Mouse (Mus musculus): ENCODE results near the gene Olfr1018.
A peak's percentile ranks its signal among the peaks of the same experiment; 100 is the strongest.

The Olfr1018 gene

GRCm38 (mm10) chr2:85818179-85818578, at the start of gene Olfr1018:
TSS of gene Olfr1018 (plus strand) at chr2:85818479.
- DNase-seq (ENCODE audit: low spot score), result no peak

GRCm38 (mm10) chr2:85772413-85772812, 45.9 kb upstream of the Olfr1018 start, which contains the start of gene Olfr1014:
TSS of gene Olfr1014 (plus strand) at chr2:85772713.
- DNase-seq (ENCODE audit: low spot score), result no peak

GRCm38 (mm10) chr2:85781717-85782116, 36.6 kb upstream of the Olfr1018 start, which contains the start of gene Olfr1015:
TSS of gene Olfr1015 (plus strand) at chr2:85782017.
- DNase-seq (ENCODE audit: low spot score), result no peak

GRCm38 (mm10) chr2:85792331-85792730, 25.9 kb upstream of the Olfr1018 start:
- DNase-seq (ENCODE audit: low spot score), result peak; percentile 62

- no peak for DNase-seq (ENCODE audit: low spot score)
Measured at GRCm38 (mm10) chr2:85802444-85802843, 15.8 kb upstream of the Olfr1018 start, which contains the start of gene Olfr1016. TSS of gene Olfr1016 (minus strand) at chr2:85802544.

- DNase-seq (ENCODE audit: low spot score), result no peak
Measured at GRCm38 (mm10) chr2:85804501-85804900, 13.8 kb upstream of the Olfr1018 start.

GRCm38 (mm10) chr2:85845383-85845782, 27.1 kb downstream of the Olfr1018 start, which contains the start of gene Olfr1019:
TSS of gene Olfr1019 (minus strand) at chr2:85845483.
- no peak for DNase-seq (ENCODE audit: low spot score)

- no peak for DNase-seq (ENCODE audit: low spot score)
Measured at GRCm38 (mm10) chr2:85846730-85847129, 28.5 kb downstream of the Olfr1018 start, which contains the start of gene Olfr1020. TSS of gene Olfr1020 (plus strand) at chr2:85847030.

- DNase-seq (ENCODE audit: low spot score), result no peak
Measured at GRCm38 (mm10) chr2:85868294-85868693, 50.0 kb downstream of the Olfr1018 start, which contains the start of gene Olfr1022. TSS of gene Olfr1022 (plus strand) at chr2:85868594.

Measured in retina, embryonic 14.5 days (tissue).